Mouse (Mus musculus) left cerebral cortex, postnatal 36 days (tissue): ENCODE measurements at regions not wholly inside any gene's neighbourhood (a gene's known extent, or its start where the extent isn't known, plus 50 kb on each side); places are given as distances from the start of the nearest gene placed in this dataset.
A peak's percentile ranks its signal among the peaks of the same experiment; 100 is the strongest.

ENCODE experiments used
- DNase-seq, 2 experiments: peaks; one replicate each; pipeline ENCODE4 v3.0.0; 2021 to 2022; ENCODE audit warnings: low spot score in 2 of 2, mixed read lengths in 1 of 2
- intact Hi-C: fragments of 180-260 bp; cut with DNase I; formaldehyde crosslinking; loops from one replicate; pipeline ENCODE4 v1.15.1; 2025

- intact Hi-C loops = no loop called here
- peak; percentile 55 to 58 for DNase-seq
Measured at GRCm38 (mm10) chr15:30029257-30029899, 143.0 kb upstream of the Ctnnd2 start.

GRCm38 (mm10) chr15:30035367-30035766 is 137.0 kb upstream of the Ctnnd2 start:
- DNase-seq = no peak
- intact Hi-C loops = no loop called here

GRCm38 (mm10) chr15:30050851-30051250 is 121.5 kb upstream of the Ctnnd2 start:
- intact Hi-C loops = no loop called here
- no peak for DNase-seq

- intact Hi-C loops = no loop called here
- no peak for DNase-seq
Measured at GRCm38 (mm10) chr15:30059808-30060207, 112.6 kb upstream of the Ctnnd2 start.

GRCm38 (mm10) chr15:30060505-30061342 is 111.7 kb upstream of the Ctnnd2 start:
- intact Hi-C loops = no loop called here
- DNase-seq = no peak

- intact Hi-C loops = no loop called here
Measured at GRCm38 (mm10) chr15:30071668-30072067, 100.7 kb upstream of the Ctnnd2 start.

GRCm38 (mm10) chr15:30072301-30072700 is 100.1 kb upstream of the Ctnnd2 start:
- DNase-seq = no peak
- intact Hi-C loops = no loop called here

More at GRCm38 (mm10) chr15:30071668-30072067, 100.7 kb upstream of the Ctnnd2 start:
- DNase-seq = no peak

- intact Hi-C loops = no loop called here
- DNase-seq = no peak
Measured at GRCm38 (mm10) chr15:30087120-30087519, 85.3 kb upstream of the Ctnnd2 start.

- intact Hi-C loops = no loop called here
- no peak for DNase-seq
Measured at GRCm38 (mm10) chr15:30122061-30122460, 50.3 kb upstream of the Ctnnd2 start.
